Mouse (Mus musculus) MEL (cell line): ENCODE measurements around the gene Poglut1. TPM values are rescaled to one million over a fixed set of nuclear protein-coding genes. Genes with fewer than 3 reads are reported as not detected.

Experiments used
- DNase-seq: peaks from one replicate; pipeline ENCODE4 v3.0.0; 2011; ENCODE audit warnings: low read depth, low spot score
- H3K27ac ChIP-seq: 2 replicates; pipeline ENCODE4 v1.5.1; 2012; ENCODE audit warnings: low read depth, mild to moderate bottlenecking, control low read depth, low read length, moderate library complexity; ENCODE audit not compliant: control insufficient read depth
- H3K27me3 ChIP-seq, 2 experiments: fragments of 150-350 bp in 1 of 2; sonication (generic) in 1 of 2; 2 replicates each; pipeline ENCODE4 v1.6.1; 2012; ENCODE audit warnings: low read length in 2 of 2, mild to moderate bottlenecking in 2 of 2, improper control_type of control experiment in 1 of 2, moderate library complexity in 1 of 2; ENCODE audit not compliant: insufficient read depth in 2 of 2, control insufficient read depth in 1 of 2
- H3K36me3 ChIP-seq, 2 experiments: 2 replicates each; pipeline ENCODE4 v1.6.1; 2012 to 2014; ENCODE audit warnings: low read length in 2 of 2, improper control_type of control experiment in 1 of 2, inconsistent platforms in 1 of 2, mild to moderate bottlenecking in 1 of 2; ENCODE audit not compliant: insufficient read depth in 2 of 2, control insufficient read depth in 1 of 2
- H3K4me1 ChIP-seq, 2 experiments: fragments of 150-350 bp in 1 of 2; sonication (generic) in 1 of 2; 2 replicates each; pipeline ENCODE4 v1.6.1; 2012; ENCODE audit warnings: low read length in 2 of 2, improper control_type of control experiment in 1 of 2, mild to moderate bottlenecking in 1 of 2; ENCODE audit not compliant: insufficient read depth in 2 of 2, control insufficient read depth in 1 of 2
- H3K4me3 ChIP-seq, 2 experiments: fragments of 150-350 bp in 1 of 2; sonication (generic) in 1 of 2; 2 replicates each; pipeline ENCODE4 v1.5.1; 2012; ENCODE audit warnings: low read depth in 2 of 2, low read length in 2 of 2, mild to moderate bottlenecking in 2 of 2, moderate library complexity in 2 of 2, control low read depth in 1 of 2, improper control_type of control experiment in 1 of 2; ENCODE audit not compliant: control insufficient read depth in 1 of 2, insufficient read depth in 1 of 2
- H3K79me2 ChIP-seq: 2 replicates; pipeline ENCODE4 v1.6.1; 2012; ENCODE audit warnings: mild to moderate bottlenecking, low read length, moderate library complexity; ENCODE audit not compliant: control insufficient read depth, poor library complexity, insufficient read depth
- H3K9ac ChIP-seq: 2 replicates; pipeline ENCODE4 v1.6.1; 2012; ENCODE audit warnings: low read depth, mild to moderate bottlenecking, control low read depth, low read length, moderate library complexity; ENCODE audit not compliant: control insufficient read depth, poor library complexity, severe bottlenecking
- H3K9me3 ChIP-seq: fragments of 150-350 bp; sonication (generic); replicated peaks from 2 replicates; pipeline ENCODE4 v1.6.1; 2012; ENCODE audit warnings: mild to moderate bottlenecking, low read length, improper control_type of control experiment, moderate library complexity; ENCODE audit not compliant: insufficient read depth
- CHD1 ChIP-seq: IDR thresholded peaks from 2 replicates; pipeline ENCODE4 v1.6.1; 2012; ENCODE audit warnings: low read depth, mild to moderate bottlenecking, inconsistent platforms, low read length, improper control_type of control experiment
- E2F4 ChIP-seq: IDR thresholded peaks from 2 replicates; pipeline ENCODE4 v1.6.1; 2011; ENCODE audit warnings: low read depth, low read length, improper control_type of control experiment, borderline replicate concordance
- EP300 ChIP-seq, 2 experiments: IDR thresholded peaks; 2 replicates each; pipeline ENCODE4 v1.6.1; 2011; ENCODE audit warnings: improper control_type of control experiment in 2 of 2, low read length in 2 of 2, low read depth in 1 of 2, mild to moderate bottlenecking in 1 of 2
- GABPA ChIP-seq: IDR thresholded peaks from 2 replicates; pipeline ENCODE4 v1.6.1; 2012; ENCODE audit warnings: low read depth, mild to moderate bottlenecking, inconsistent platforms, low read length, improper control_type of control experiment, moderate library complexity
- HCFC1 ChIP-seq: IDR thresholded peaks from 2 replicates; pipeline ENCODE4 v1.6.1; 2012; ENCODE audit warnings: low read depth, mild to moderate bottlenecking, inconsistent platforms, low read length, improper control_type of control experiment, moderate library complexity
- MXI1 ChIP-seq: IDR thresholded peaks from 2 replicates; pipeline ENCODE4 v1.6.1; 2011; ENCODE audit warnings: mild to moderate bottlenecking, low read depth, low read length, improper control_type of control experiment
- MYC ChIP-seq: IDR thresholded peaks from 2 replicates; pipeline ENCODE4 v1.6.1; 2011; ENCODE audit warnings: low read depth, mild to moderate bottlenecking, low read length, improper control_type of control experiment, moderate library complexity
- RAD21 ChIP-seq: IDR thresholded peaks from 2 replicates; pipeline ENCODE4 v1.6.1; 2011; ENCODE audit warnings: mild to moderate bottlenecking, low read depth, low read length, improper control_type of control experiment
- RCOR1 ChIP-seq: IDR thresholded peaks from 2 replicates; pipeline ENCODE4 v1.6.1; 2012; ENCODE audit warnings: low read depth, mild to moderate bottlenecking, inconsistent platforms, low read length, improper control_type of control experiment
- SIN3A ChIP-seq: IDR thresholded peaks from 2 replicates; pipeline ENCODE4 v1.6.1; 2012; ENCODE audit warnings: low read length, improper control_type of control experiment, inconsistent platforms
- SMC3 ChIP-seq: IDR thresholded peaks from 2 replicates; pipeline ENCODE4 v1.6.1; 2011; ENCODE audit warnings: low read depth, low read length, improper control_type of control experiment
- TAL1 ChIP-seq: IDR thresholded peaks from 2 replicates; pipeline ENCODE4 v1.6.1; 2012; ENCODE audit warnings: mild to moderate bottlenecking, inconsistent platforms, low read length, moderate library complexity, mixed read lengths
- UBTF ChIP-seq: IDR thresholded peaks from 2 replicates; pipeline ENCODE4 v1.6.1; 2012; ENCODE audit warnings: low read depth, mild to moderate bottlenecking, inconsistent platforms, low read length, improper control_type of control experiment, moderate library complexity, borderline replicate concordance; ENCODE audit not compliant: insufficient read depth
- ZKSCAN1 ChIP-seq: IDR thresholded peaks from 2 replicates; pipeline ENCODE4 v1.6.1; 2012; ENCODE audit warnings: low read depth, mild to moderate bottlenecking, inconsistent platforms, low read length, improper control_type of control experiment, moderate library complexity
- ZMIZ1 ChIP-seq: IDR thresholded peaks from 2 replicates; pipeline ENCODE4 v1.6.1; 2012; ENCODE audit warnings: low read depth, mild to moderate bottlenecking, inconsistent platforms, low read length, improper control_type of control experiment, moderate library complexity
- ZNF384 ChIP-seq: IDR thresholded peaks from 2 replicates; pipeline ENCODE4 v1.6.1; 2012; ENCODE audit warnings: low read depth, mild to moderate bottlenecking, inconsistent platforms, low read length, improper control_type of control experiment
- polyA plus RNA-seq, 2 experiments: library from polyadenylated mRNA; stranded (reverse) in 1 of 2; unstranded in 1 of 2; fragments of >175 nt in 1 of 2; fragments of >200 nt in 1 of 2; gene quantifications; 2 replicates each; pipeline versions ENCODE4 v1.2.1 to v1.2.4; 2012; ENCODE audit warnings: low replicate concordance in 2 of 2, low read depth in 1 of 2; ENCODE audit not compliant: insufficient read length in 2 of 2, insufficient read depth in 1 of 2, missing spikeins in 1 of 2
- total RNA-seq: library from RNA; depleted of rRNA; stranded (reverse); fragments of 300-350 nt; gene quantifications from 2 replicates; pipeline ENCODE4 v1.2.3, GENCODE M21; 2012; rRNA removed

The Poglut1 gene
- total and polyA plus RNA-seq, 3 experiments = 17.9 to 28.6 TPM; not detected in 1

GRCm38 (mm10) chr16:38475681-38476311 lies 74.3 kb downstream of the Poglut1 start:
- peak; percentile 74 for DNase-seq
- no peaks in the 10 kb centered on the region for H3K9me3 ChIP-seq
- peaks cover 11 to 30% of the 10 kb centered on the region in 2 experiments for H3K4me1 ChIP-seq
- H3K79me2 ChIP-seq = no peaks in the 10 kb centered on the region; the same call in 1 of the 2 replicates
- peak overlapping the region; percentile 66 to 75 for H3K4me3 ChIP-seq
- H3K27ac ChIP-seq = peak overlapping the region; percentile 49
- TF ChIP-seq UBTF (no peak), GABPA (no peak), E2F4 (no peak), HCFC1 (peak; percentile 31; the same call in 1 of the 2 replicates), MXI1 (peak; percentile 18; the same call in 1 of the 2 replicates), CHD1 (0 out of 2 replicates have a peak, but pooled peaks have one; percentile 85), SIN3A (0 out of 2 replicates have a peak, but pooled peaks have one; percentile 26), EP300 (IDR thresholded peaks at IDR 0.05; ENCODE audit: low read depth in 1 of 2, low read length in 2 of 2) (0 out of 4 replicates have a peak, but pooled peaks of 1 of the 2 experiments have one; percentile 38), ZKSCAN1 (no peak), ZMIZ1 (no peak; the same call in 1 of the 2 replicates), MYC (no peak), ZNF384 (peak; percentile 69), SMC3 (no peak), TAL1 (no peak), RAD21 (no peak), RCOR1 (no peak)
- TF ChIP-seq, all 39 proteins: peak for 6
- H3K36me3 ChIP-seq = peaks cover 0 to 37% of the 10 kb centered on the region in 2 experiments; a peak in 2 of 4 replicates
- no peaks in the 10 kb centered on the region for H3K27me3 ChIP-seq
- peak overlapping the region; percentile 65 for H3K9ac ChIP-seq

Other genes starting within 250 kb of the Poglut1 start
- 0.10 TPM in 1 of 2 replicates, not detected in the other for gene Maats1, start 208.1 kb downstream of the Poglut1 start, total RNA-seq
- gene Maats1, start 208.1 kb downstream of the Poglut1 start, polyA plus RNA-seq = under 1 TPM in 1 of 2 experiments, not detected in 1; 0.03 TPM
- gene Cox17, start 203.3 kb downstream of the Poglut1 start, total RNA-seq = 293 and 295 TPM in 2 replicates
- 100 to 1,000 TPM in 1 of 2 experiments, not detected in 1; 269 TPM for gene Cox17, start 203.3 kb downstream of the Poglut1 start, polyA plus RNA-seq
- gene Gm21987, start 203.2 kb downstream of the Poglut1 start, total RNA-seq = not detected in 2 replicates
- gene Gm21987, start 203.2 kb downstream of the Poglut1 start, polyA plus RNA-seq = not detected
- 15.2 and 17.5 TPM in 2 replicates for gene Popdc2, start 188.0 kb downstream of the Poglut1 start, total RNA-seq
- 10 to 100 TPM in 1 of 2 experiments, not detected in 1; 45.4 TPM for gene Popdc2, start 188.0 kb downstream of the Poglut1 start, polyA plus RNA-seq
- not detected in 2 replicates for gene Pla1a, start 117.1 kb downstream of the Poglut1 start, total RNA-seq
- under 1 TPM in 1 of 2 experiments, not detected in 1; 0.04 TPM for gene Pla1a, start 117.1 kb downstream of the Poglut1 start, polyA plus RNA-seq
- gene Adprh, start 97.6 kb downstream of the Poglut1 start, total RNA-seq = 20.1 and 24.8 TPM in 2 replicates
- 10 to 100 TPM in 1 of 2 experiments, not detected in 1; 86.7 TPM for gene Adprh, start 97.6 kb downstream of the Poglut1 start, polyA plus RNA-seq
- 0.04 and 0.07 TPM in 2 replicates for gene Cd80, start 94.7 kb downstream of the Poglut1 start, total RNA-seq
- gene Cd80, start 94.7 kb downstream of the Poglut1 start, polyA plus RNA-seq = under 1 TPM in 1 of 2 experiments, not detected in 1; 0.38 TPM
- gene Timmdc1, start 27.6 kb downstream of the Poglut1 start, total RNA-seq = 36.4 and 38.0 TPM in 2 replicates
- gene Timmdc1, start 27.6 kb downstream of the Poglut1 start, polyA plus RNA-seq = 10 to 100 TPM in 1 of 2 experiments, not detected in 1; 40.4 TPM
- 34.2 and 38.1 TPM in 2 replicates for gene Tmem39a, start 8.4 kb upstream of the Poglut1 start, total RNA-seq
- gene Tmem39a, start 8.4 kb upstream of the Poglut1 start, polyA plus RNA-seq = 100 to 1,000 TPM; 116 to 352 TPM
- 0.03 and 0.04 TPM in 2 replicates for gene Arhgap31, start 163.0 kb upstream of the Poglut1 start, total RNA-seq
- gene Arhgap31, start 163.0 kb upstream of the Poglut1 start, polyA plus RNA-seq = under 1 TPM in 1 of 2 experiments, not detected in 1; 0.01 TPM
- gene B4galt4, start 192.0 kb upstream of the Poglut1 start, total RNA-seq = not detected in 2 replicates
- not detected for gene B4galt4, start 192.0 kb upstream of the Poglut1 start, polyA plus RNA-seq